Mouse (Mus musculus) stomach, embryonic 16.5 days (tissue): ENCODE measurements at regions not wholly inside any gene's neighbourhood (a gene's known extent, or its start where the extent isn't known, plus 50 kb on each side); places are given as distances from the start of the nearest gene placed in this dataset.

ENCODE experiments used
- ATAC-seq: fragments of 200-750 bp; cut with Nextera tagmentation; 2 replicates; pipeline ENCODE4 v1.8.0; 2017; ENCODE audit warnings: moderate number of reproducible peaks, moderate TSS enrichment; ENCODE audit not compliant: insufficient read depth, low FRiP score
- H3K27ac ChIP-seq: fragments of 300-500 bp; sonication (generic); 2 replicates; pipeline ENCODE4 v1.5.1; 2014; ENCODE audit warnings: low read length
- H3K27me3 ChIP-seq: fragments of 300-500 bp; sonication (generic); 2 replicates; pipeline ENCODE4 v1.6.1; 2014; ENCODE audit warnings: low read length, control low read depth, mixed read lengths; ENCODE audit not compliant: control insufficient read depth, insufficient read depth
- H3K36me3 ChIP-seq: fragments of 300-500 bp; sonication (generic); 2 replicates; pipeline ENCODE4 v1.6.1; 2014; ENCODE audit warnings: low read length; ENCODE audit not compliant: control insufficient read depth, insufficient read depth
- H3K4me1 ChIP-seq: fragments of 300-500 bp; sonication (generic); 2 replicates; pipeline ENCODE4 v1.6.1; 2014; ENCODE audit warnings: low read length, control low read depth, mixed read lengths; ENCODE audit not compliant: control insufficient read depth, insufficient read depth
- H3K4me2 ChIP-seq: fragments of 300-500 bp; sonication (generic); 2 replicates; pipeline ENCODE4 v1.6.1; 2014; ENCODE audit warnings: low read depth, low read length, mixed read lengths
- H3K4me3 ChIP-seq: fragments of 300-500 bp; sonication (generic); replicated peaks from 2 replicates; pipeline ENCODE4 v1.5.1; 2014; ENCODE audit warnings: mild to moderate bottlenecking, low read length
- H3K9ac ChIP-seq: fragments of 300-500 bp; sonication (generic); 2 replicates; pipeline ENCODE4 v1.6.1; 2014; ENCODE audit warnings: low read length
- H3K9me3 ChIP-seq: fragments of 300-500 bp; sonication (generic); replicated peaks from 2 replicates; pipeline ENCODE4 v1.6.1; 2016; ENCODE audit warnings: low read length, control low read depth; ENCODE audit not compliant: control insufficient read depth
- WGBS: fragments of 180-500 bp; shearing (Covaris S2); extraction: QIAGEN DNeasy Blood & Tissue Kit; methylation state at CpG from one replicate; pipeline ENCODE4 v1.1.7; 2014; 5-methylcytosine and 5-hydroxymethylcytosine counted together

DNA sequence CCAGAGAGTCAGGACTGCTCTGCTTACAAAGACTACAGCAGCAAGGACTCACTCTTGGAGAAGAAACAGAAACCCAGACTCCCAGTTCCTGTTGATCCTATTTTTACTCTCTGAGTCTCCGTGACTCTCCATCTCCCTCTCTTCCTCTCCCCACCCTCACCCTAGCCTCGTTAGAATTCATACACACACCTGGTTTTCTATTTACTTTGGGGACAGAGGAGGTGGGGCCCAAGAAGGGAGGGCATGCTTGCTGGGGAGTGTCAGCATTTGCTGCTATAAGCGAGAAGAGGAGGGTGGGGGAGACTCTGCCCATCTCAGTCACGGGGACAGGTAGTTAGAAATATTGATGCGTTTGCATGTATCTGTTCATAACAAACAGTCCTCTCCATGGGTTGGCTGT, 129.6 kb upstream of the Runx1 start:
- 21% methylated on average over 5 of the region's 5 CpGs for WGBS
- H3K4me2 ChIP-seq: 0 out of 2 replicates have a peak overlapping the region, but pooled peaks have one; percentile 16
- ATAC-seq: peak; percentile 73

DNA sequence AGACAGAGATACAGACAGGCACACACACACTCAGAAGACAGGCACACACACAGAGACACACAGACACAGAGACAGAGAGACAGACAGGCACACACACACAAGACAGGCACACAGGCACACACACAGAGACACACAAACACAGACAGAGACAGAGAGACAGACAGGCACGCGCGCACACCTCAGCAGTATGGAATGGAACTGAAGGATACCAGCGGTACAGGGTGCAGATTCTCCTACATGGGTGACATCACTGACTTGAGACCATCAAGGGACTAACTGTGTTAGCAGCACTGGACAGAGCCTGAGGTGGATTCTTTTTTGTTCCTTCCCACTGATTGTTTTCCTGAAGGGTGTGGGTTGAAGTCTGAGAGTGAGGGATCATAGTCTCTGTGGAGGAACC, 129.1 kb upstream of the Runx1 start:
- Histone ChIP-seq H3K27me3 (no peaks in the 10 kb centered on the region), H3K4me1 (peaks cover 18% of the 10 kb centered on the region), H3K27ac (peak overlapping the region; percentile 29; the same call in 1 of the 2 replicates), H3K9ac (no peak overlapping the region), H3K4me3 (no peak overlapping the region), H3K4me2 (0 out of 2 replicates have a peak overlapping the region, but pooled peaks have one; percentile 16), H3K36me3 (no peaks in the 10 kb centered on the region), H3K9me3 (no peaks in the 10 kb centered on the region)
- WGBS: 94% methylated on average over 4 of the region's 4 CpGs
- ATAC-seq: peak; percentile 4; the same call in 1 of the 2 replicates

More for the DNA sequence above, 129.6 kb upstream of the Runx1 start:
- Histone ChIP-seq H3K36me3 (no peaks in the 10 kb centered on the region), H3K27me3 (no peaks in the 10 kb centered on the region), H3K4me3 (no peak overlapping the region), H3K4me1 (peaks cover 18% of the 10 kb centered on the region), H3K27ac (peak overlapping the region; percentile 29; the same call in 1 of the 2 replicates), H3K9me3 (no peaks in the 10 kb centered on the region), H3K9ac (no peak overlapping the region)

DNA sequence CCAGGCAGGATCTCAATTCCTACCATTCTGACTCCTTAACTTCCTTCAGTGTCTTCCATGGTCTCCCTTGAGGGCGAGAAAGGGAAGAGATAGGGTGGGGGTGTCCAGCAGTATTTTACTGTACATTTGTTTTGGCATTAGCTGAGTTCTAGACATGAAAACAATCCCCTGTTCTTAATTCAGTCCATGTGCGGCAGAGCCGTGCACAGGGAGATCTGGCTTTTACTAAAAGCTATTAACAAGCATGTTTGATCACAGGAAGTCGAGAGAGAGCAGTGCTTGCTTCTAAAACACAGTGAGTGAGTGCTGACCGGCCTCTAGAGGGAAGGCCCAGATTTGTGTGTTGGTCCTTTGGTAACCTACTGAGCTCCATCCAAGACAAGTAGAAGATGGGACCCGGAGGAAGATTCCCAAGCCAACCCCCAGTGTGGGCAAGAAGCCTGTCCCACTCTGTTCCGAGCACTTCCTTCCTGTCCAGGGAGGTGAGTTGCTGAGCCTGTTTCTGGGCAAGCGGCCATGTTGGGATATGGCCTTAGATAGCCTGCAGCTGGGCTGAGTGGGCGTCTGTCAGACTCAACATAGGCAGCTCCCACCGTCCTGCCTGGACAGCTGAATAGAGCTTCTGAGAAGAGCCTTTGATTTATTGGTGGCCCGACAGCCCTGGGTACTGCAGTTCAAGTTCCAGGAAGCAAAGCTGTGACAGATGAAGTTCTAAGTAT, 128.1 kb upstream of the Runx1 start:
- no peaks in the 10 kb centered on the region for H3K36me3 ChIP-seq
- WGBS: 45% methylated on average over 11 of the region's 11 CpGs
- H3K4me1 ChIP-seq: peaks cover 18% of the 10 kb centered on the region
- ATAC-seq: peak; percentile 67; the same call in 1 of the 2 replicates
- no peak overlapping the region for H3K4me2 ChIP-seq
- no peaks in the 10 kb centered on the region for H3K9me3 ChIP-seq
- no peaks in the 10 kb centered on the region for H3K27me3 ChIP-seq
- H3K27ac ChIP-seq: peak overlapping the region; percentile 66
- no peak overlapping the region for H3K9ac ChIP-seq
- H3K4me3 ChIP-seq: no peak overlapping the region

DNA sequence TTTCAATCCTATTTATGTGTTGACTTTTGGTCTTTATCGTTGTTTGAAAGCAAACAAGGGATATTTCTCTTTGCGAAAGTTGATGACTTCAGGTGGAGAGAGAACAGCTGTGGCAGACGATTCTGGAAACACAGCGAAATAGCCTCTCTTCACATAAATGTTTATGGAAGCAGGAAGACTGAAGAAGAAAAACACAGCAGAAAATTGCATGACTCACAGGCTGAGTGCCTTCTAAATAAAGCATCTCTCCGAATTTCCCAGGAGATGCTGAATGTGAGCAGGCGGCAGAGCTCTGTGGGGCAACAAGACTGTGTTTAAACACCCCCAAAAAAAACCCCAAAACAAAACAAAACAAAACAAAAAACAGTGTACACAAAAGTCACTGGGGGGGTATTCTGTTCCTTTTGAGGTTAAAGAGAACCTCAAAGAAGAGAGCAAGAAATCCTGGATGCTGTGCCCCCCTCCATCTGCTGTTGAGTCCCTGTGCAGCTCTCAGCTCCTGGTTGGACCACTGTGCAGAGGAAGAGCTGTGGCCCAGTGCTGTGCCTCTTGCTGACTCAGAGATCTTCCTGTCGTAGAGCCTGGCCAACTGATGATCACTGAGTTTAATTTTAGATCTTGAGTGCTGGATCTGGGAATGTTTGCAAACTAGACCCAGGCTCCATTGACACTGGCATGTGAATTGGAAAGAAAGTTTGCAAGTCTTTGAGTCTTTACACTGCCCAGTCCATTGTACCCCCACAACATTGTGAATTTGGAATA, 126.6 kb upstream of the Runx1 start:
- Histone ChIP-seq H3K27ac (peak overlapping the region; percentile 66), H3K9me3 (no peaks in the 10 kb centered on the region), H3K36me3 (no peaks in the 10 kb centered on the region), H3K9ac (no peak overlapping the region), H3K4me3 (no peak overlapping the region), H3K4me1 (peaks cover 18% of the 10 kb centered on the region), H3K27me3 (no peaks in the 10 kb centered on the region), H3K4me2 (no peak overlapping the region)
- WGBS: 27% methylated on average over 7 of the region's 7 CpGs
- ATAC-seq: peak; percentile 16; the same call in 1 of the 2 replicates

DNA sequence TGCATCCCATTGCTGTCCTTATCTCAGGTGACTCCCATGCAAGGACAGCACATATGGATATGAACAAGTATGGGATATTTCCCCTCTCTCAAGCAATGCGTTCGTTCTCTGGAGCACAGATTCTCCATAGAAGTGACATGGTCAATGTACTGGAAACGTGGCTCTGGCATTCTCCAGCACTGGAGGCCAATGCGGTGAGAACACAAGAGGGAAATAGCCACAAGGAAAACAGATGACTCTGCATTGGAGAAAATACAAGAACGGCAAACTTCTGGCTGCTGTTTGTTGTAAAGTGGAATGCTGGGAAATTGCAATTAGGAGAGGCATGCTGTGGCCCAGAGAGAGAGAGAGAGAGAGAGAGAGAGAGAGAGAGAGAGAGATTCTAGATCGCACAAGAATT, 125.6 kb upstream of the Runx1 start:
- no peak overlapping the region for H3K9ac ChIP-seq
- H3K4me3 ChIP-seq: no peak overlapping the region
- H3K27ac ChIP-seq: peak overlapping the region; percentile 66
- H3K4me1 ChIP-seq: peaks cover 18% of the 10 kb centered on the region
- H3K9me3 ChIP-seq: no peaks in the 10 kb centered on the region
- no peak for ATAC-seq
- 68% methylated on average over 6 of the region's 6 CpGs for WGBS
- H3K27me3 ChIP-seq: no peaks in the 10 kb centered on the region
- no peak overlapping the region for H3K4me2 ChIP-seq
- no peaks in the 10 kb centered on the region for H3K36me3 ChIP-seq

DNA sequence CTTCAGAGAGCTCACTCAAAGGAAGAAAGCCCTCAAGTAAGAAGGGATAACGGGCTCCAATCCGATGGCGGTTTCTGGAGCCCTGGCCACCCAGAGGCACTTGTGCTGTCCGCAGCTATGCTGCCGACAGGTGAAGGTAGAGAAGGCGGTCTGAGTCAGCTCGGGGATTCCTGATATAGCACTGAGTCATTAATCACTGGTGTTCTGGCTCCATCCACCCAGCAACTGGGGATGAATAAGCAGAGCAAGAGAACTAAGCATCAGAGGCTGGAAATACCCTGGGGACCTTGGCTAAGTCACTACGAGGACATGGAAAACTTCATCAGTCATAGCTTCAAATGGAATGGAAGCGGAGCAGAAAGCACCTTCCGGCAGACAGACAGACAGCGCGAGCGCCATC, 122.5 kb upstream of the Runx1 start:
- H3K27me3 ChIP-seq: no peaks in the 10 kb centered on the region
- 86% methylated on average over 13 of the region's 13 CpGs for WGBS
- no peak overlapping the region for H3K4me2 ChIP-seq

DNA sequence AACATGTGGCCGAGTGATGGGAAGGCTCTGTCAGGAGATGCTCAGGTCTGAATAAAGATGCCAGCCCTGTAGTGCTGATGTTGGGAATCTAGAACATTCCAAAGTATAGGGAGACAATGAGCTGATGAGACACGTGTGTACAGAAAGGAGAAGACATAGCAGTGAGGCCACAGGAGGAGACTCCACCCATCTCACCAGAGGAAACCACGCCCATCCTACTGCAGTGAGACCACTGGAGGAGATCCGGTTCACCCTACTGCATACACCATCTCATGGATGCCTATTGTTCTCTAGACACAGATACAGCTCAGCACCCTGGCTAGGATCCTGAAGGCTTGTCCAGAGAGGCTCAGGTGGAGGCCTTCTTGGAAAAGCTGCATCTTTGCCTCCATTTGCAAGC, 120.6 kb upstream of the Runx1 start:
- Histone ChIP-seq H3K27ac (no peak overlapping the region), H3K4me2 (no peak overlapping the region), H3K27me3 (no peaks in the 10 kb centered on the region), H3K4me1 (no peaks in the 10 kb centered on the region), H3K9me3 (no peaks in the 10 kb centered on the region), H3K4me3 (no peak overlapping the region), H3K9ac (no peak overlapping the region), H3K36me3 (no peaks in the 10 kb centered on the region)
- no peak for ATAC-seq
- 73% methylated on average over 4 of the region's 4 CpGs for WGBS

More for the DNA sequence above, 122.5 kb upstream of the Runx1 start:
- Histone ChIP-seq H3K27ac (no peak overlapping the region), H3K9ac (no peak overlapping the region), H3K4me1 (peaks cover 3% of the 10 kb centered on the region), H3K9me3 (no peaks in the 10 kb centered on the region), H3K36me3 (no peaks in the 10 kb centered on the region), H3K4me3 (no peak overlapping the region)
- ATAC-seq: no peak

DNA sequence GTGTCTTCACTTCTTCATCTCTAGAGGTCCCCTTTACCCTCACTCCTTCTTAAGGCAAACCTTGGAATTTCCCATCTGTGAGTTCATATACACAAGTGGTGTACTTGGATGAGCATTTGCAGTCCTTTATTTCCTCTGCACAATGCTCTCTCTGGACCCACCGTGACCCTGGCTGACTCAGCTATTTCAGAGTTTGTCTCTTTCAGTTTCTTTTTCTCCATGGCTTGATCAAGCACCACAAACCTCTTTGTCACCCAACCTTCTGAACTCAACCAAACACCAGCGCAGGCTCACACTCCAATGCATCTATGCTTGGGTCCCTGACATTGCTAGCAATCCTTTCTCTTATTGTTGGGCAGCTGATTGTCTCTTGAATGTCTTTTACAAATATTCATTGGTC, 118.0 kb upstream of the Runx1 start:
- no peak for ATAC-seq
- Histone ChIP-seq H3K4me1 (0 out of 2 replicates have a peak, but pooled peaks cover 5% of the 10 kb centered on the region), H3K4me2 (no peak overlapping the region), H3K9ac (no peak overlapping the region), H3K9me3 (no peaks in the 10 kb centered on the region), H3K36me3 (no peaks in the 10 kb centered on the region), H3K4me3 (no peak overlapping the region), H3K27me3 (no peaks in the 10 kb centered on the region), H3K27ac (no peak overlapping the region)
- 85% methylated on average over 2 of the region's 2 CpGs for WGBS

DNA sequence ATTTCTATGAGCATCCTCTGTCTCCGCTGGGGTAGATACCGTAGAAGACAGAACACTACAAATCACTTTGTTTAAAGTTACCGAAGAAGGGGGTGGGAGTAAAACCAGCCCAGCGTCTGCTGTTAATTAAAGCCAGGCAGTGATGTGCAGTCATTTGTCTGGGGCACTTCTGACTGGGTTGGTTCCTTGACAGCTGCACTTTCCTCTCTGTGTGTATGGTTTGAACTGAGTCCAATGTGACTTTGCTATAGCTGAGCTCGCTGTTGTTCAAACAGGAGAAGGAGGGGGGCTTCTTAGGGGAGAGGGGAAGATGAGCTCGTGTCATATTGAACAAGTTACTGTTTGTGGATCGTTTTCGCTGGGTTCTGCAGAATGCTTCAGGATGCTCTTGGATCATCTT, 113.7 kb upstream of the Runx1 start:
- Histone ChIP-seq H3K4me1 (0 out of 2 replicates have a peak, but pooled peaks cover 5% of the 10 kb centered on the region), H3K9ac (no peak overlapping the region), H3K27ac (no peak overlapping the region; the same call in 1 of the 2 replicates), H3K36me3 (no peaks in the 10 kb centered on the region), H3K4me3 (no peak overlapping the region), H3K4me2 (no peak overlapping the region), H3K9me3 (no peaks in the 10 kb centered on the region), H3K27me3 (no peaks in the 10 kb centered on the region)
- 0 out of 2 replicates have a peak, but pooled peaks have one; percentile 33 for ATAC-seq
- 30% methylated on average over 8 of the region's 8 CpGs for WGBS
